Mouse (Mus musculus): Measurements from ENCODE around the gene Adgrf1. TPM values are rescaled to one million over a fixed set of nuclear protein-coding genes. Genes with fewer than 3 reads are reported as not detected.
"Not testable (repeated sequence)": the region's sequence is repeated elsewhere in the genome, so short reads cannot be mapped to it uniquely, and the experiment has no call there.

The Adgrf1 gene
- polyA plus RNA-seq, 1 experiment from 2014 or later: not detected

DNA sequence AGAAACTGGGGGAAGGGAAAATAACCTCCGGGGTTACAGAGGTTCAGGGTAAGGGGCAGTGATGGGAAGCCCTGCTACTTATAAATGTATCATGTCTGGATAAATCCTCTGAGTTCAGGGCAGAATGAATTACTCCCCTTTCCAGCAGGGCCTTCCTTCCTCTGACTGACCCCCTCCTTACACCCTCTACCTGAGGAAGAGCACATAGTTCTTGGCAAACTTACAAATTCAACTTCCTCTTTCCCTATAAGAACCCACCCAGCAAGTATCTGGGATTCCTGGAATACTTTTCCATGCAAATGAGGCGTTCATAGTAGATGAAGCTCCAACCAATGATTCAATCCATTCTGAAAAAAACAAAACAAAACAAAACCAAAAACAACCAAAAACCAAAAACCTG is 67.5 kb downstream of the Adgrf1 start:
- no peaks in the 10 kb centered on the region for H3K27me3 ChIP-seq (ENCODE audit: control insufficient read depth, insufficient read depth, low read length)
- no peak overlapping the region for H3K4me2 ChIP-seq (ENCODE audit: low read depth, low read length)
- no peak overlapping the region for H3K27ac ChIP-seq (ENCODE audit: low read length)
- no peaks in the 10 kb centered on the region for H3K36me3 ChIP-seq (ENCODE audit: control insufficient read depth, insufficient read depth)
- no peak overlapping the region for H3K9ac ChIP-seq (ENCODE audit: low read length)
- H3K4me3 ChIP-seq (ENCODE audit: low read length): no peak overlapping the region
- H3K4me1 ChIP-seq (ENCODE audit: control insufficient read depth, insufficient read depth, low read length): no peaks in the 10 kb centered on the region; the same call in 1 of the 2 replicates
- no peaks in the 10 kb centered on the region for H3K9me3 ChIP-seq (replicated peaks; ENCODE audit: control insufficient read depth, low read length)
- no peak for ATAC-seq (replicated peaks; ENCODE audit: extremely low read depth, insufficient read depth, low FRiP score)
- WGBS: 57% methylated on average over 2 of the region's 2 CpGs

- Histone ChIP-seq H3K27ac (ENCODE audit: low read length) (no peak overlapping the region), H3K36me3 (ENCODE audit: control insufficient read depth, insufficient read depth) (no peaks in the 10 kb centered on the region), H3K27me3 (ENCODE audit: control insufficient read depth, insufficient read depth, low read length) (no peaks in the 10 kb centered on the region), H3K9ac (ENCODE audit: low read length) (no peak overlapping the region), H3K9me3 (replicated peaks; ENCODE audit: control insufficient read depth, low read length) (no peaks in the 10 kb centered on the region), H3K4me2 (ENCODE audit: low read depth, low read length) (no peak overlapping the region), H3K4me1 (ENCODE audit: control insufficient read depth, insufficient read depth, low read length) (no peaks in the 10 kb centered on the region), H3K4me3 (ENCODE audit: low read length) (no peak overlapping the region)
- 75% methylated on average over 3 of the region's 3 CpGs for WGBS
- no peak for ATAC-seq (replicated peaks; ENCODE audit: extremely low read depth, insufficient read depth, low FRiP score)
These were observed 68.2 kb downstream of the Adgrf1 start for GRCm38 (mm10) chr17:43338279-43338678.

DNA sequence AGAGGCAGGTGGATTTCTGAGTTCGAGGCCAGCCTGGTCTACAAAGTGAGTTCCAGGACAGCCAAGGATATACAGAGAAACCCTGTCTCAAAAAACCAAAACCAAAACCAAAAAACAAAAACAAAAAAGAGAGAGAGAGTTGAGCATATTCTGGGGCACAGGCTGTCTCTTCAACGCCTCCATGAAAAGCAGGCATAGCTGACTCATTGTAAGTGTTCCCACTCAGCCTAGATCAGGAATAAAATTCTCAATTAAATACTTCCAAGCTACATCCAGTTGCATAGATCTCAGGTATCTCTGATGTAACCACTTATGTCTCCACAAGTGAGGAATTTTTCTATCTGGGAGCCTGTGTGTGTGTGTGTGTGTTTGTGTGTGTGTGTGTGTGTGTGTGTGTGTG is 76.4 kb downstream of the Adgrf1 start:
- H3K4me2 ChIP-seq (ENCODE audit: low read depth, low read length); H3K36me3 ChIP-seq (ENCODE audit: control insufficient read depth, insufficient read depth); H3K4me3 ChIP-seq (ENCODE audit: low read length); H3K9me3 ChIP-seq (replicated peaks; ENCODE audit: control insufficient read depth, low read length); H3K9ac ChIP-seq (ENCODE audit: low read length); H3K27me3 ChIP-seq (ENCODE audit: control insufficient read depth, insufficient read depth, low read length); H3K27ac ChIP-seq (ENCODE audit: low read length); H3K4me1 ChIP-seq (ENCODE audit: control insufficient read depth, insufficient read depth, low read length); ATAC-seq (replicated peaks; ENCODE audit: extremely low read depth, insufficient read depth, low FRiP score): not testable (repeated sequence)
- 89% methylated on average over 2 of the region's 2 CpGs for WGBS

DNA sequence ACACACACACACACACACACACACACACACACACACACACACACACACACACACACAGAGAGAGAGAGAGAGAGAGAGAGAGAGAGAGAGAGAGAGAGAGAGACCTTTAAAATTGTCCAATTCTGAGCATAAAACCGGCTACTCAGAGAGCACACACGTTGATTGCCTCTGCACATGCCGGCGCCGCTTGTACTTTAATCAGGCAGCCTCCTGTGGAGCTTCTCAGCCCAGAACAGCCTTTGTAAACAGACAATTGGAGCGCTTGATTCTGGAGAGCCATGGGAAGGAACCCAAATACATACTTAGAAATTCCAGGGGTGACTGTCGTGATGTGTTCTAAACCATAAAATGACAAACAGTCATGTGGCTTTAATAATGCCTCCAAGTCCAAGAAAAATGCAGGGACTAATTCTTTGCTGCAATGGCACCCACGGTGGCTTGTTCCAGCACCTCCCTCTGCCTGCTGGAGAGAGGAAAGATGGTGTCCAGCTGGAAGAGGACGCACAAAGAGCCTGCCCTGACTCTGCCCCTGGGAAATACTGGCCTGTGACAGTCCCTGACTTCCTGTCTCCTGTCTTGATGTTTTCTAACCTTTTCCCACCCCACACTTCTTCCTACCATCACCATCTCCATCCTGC is 87.9 kb downstream of the Adgrf1 start:
- 0 out of 2 replicates have a peak overlapping the region, but pooled peaks have one; percentile 35 for H3K27ac ChIP-seq (ENCODE audit: low read length)
- no peak overlapping the region; the same call in 1 of the 2 replicates for H3K4me2 ChIP-seq (ENCODE audit: low read depth, low read length)
- no peak overlapping the region for H3K4me3 ChIP-seq (ENCODE audit: low read length)
- peaks cover 26% of the 10 kb centered on the region for H3K4me1 ChIP-seq (ENCODE audit: control insufficient read depth, insufficient read depth, low read length)
- peaks cover 1% of the 10 kb centered on the region for H3K27me3 ChIP-seq (ENCODE audit: control insufficient read depth, insufficient read depth, low read length)
- no peak for ATAC-seq (replicated peaks; ENCODE audit: extremely low read depth, insufficient read depth, low FRiP score)
- H3K9me3 ChIP-seq (replicated peaks; ENCODE audit: control insufficient read depth, low read length): no peaks in the 10 kb centered on the region
- H3K9ac ChIP-seq (ENCODE audit: low read length): no peak overlapping the region
- WGBS: 31% methylated on average over 9 of the region's 9 CpGs
- H3K36me3 ChIP-seq (ENCODE audit: control insufficient read depth, insufficient read depth): no peaks in the 10 kb centered on the region

DNA sequence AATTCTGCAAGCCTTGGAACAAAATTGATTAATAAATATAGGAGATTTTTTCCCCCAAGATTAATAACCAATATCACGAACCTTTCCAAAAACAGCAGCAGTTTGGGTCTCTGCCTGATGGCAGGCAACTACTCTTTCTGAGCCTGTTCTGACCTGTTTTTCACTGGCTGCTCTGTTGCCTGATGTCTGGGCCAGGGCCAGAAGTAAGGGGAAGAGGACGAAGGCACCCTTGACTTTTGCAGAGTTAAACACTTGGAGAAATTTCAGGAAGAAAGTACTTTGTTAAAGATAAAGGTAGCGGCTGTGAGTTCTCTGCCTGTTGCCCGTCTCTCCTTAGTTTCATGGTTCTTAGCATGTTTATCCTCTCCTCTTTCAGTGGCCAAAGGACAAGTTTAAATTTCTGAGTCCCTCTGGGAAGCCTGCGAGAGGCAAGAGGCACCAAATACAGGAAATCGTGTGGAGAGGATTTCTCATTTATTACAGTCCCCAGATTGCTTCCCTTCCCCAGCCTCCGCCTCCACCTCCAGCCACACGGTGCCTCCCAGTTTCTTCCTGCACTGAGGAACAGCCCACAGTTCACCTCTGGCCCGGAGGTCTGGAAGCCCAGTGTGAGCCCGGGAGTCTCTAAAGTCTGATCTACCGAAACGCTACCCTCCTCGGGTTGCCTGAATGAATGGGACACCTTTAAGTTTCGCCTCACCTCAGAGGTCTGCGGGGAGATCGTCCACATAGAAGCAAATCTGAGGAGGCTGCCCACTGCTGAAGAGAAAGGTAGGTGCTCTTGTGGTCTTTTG is 89.9 kb downstream of the Adgrf1 start, which contains the start of gene Adgrf5:
TSS of gene Adgrf5 (plus strand) at position 626 of the 794 bp plus-strand sequence.
- Histone ChIP-seq H3K4me1 (ENCODE audit: control insufficient read depth, insufficient read depth, low read length) (peaks cover 28% of the 10 kb centered on the region), H3K36me3 (ENCODE audit: control insufficient read depth, insufficient read depth) (no peaks in the 10 kb centered on the region), H3K9ac (ENCODE audit: low read length) (peak within 1 kb of the TSS; percentile 54), H3K4me3 (ENCODE audit: low read length) (peak within 1 kb of the TSS; percentile 52), H3K4me2 (ENCODE audit: low read depth, low read length) (peak within 1 kb of the TSS; percentile 54), H3K9me3 (replicated peaks; ENCODE audit: control insufficient read depth, low read length) (no peaks in the 10 kb centered on the region), H3K27me3 (ENCODE audit: control insufficient read depth, insufficient read depth, low read length) (no peaks in the 10 kb centered on the region; the same call in none of the 2 replicates), H3K27ac (ENCODE audit: low read length) (peak within 1 kb of the TSS; percentile 79)
- WGBS: 29% methylated on average over 16 of the region's 16 CpGs
- ATAC-seq (replicated peaks; ENCODE audit: extremely low read depth, insufficient read depth, low FRiP score): peak; percentile 66

DNA sequence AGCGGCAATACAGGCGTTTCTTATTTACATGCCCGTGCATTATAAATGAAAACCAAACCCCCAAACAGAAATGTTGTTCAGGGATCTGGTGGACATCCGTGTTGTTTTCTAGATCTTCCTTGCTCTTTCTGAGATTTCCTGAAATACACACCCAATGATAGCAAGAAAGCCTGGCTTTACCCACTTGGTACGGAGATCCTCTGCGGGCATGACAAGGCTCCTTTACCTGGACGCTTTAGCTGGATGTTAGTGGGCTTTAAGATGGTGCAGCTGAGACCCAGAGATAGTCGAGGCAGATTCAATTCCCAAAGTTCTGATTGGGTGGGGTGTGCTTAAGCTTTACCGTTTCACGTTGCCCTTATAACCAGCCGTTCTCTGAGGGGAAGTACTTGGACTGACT is 90.9 kb downstream of the Adgrf1 start:
- ATAC-seq (replicated peaks; ENCODE audit: extremely low read depth, insufficient read depth, low FRiP score): no peak
- Histone ChIP-seq H3K9ac (ENCODE audit: low read length) (peak overlapping the region; percentile 39), H3K4me2 (ENCODE audit: low read depth, low read length) (peak overlapping the region; percentile 54), H3K27me3 (ENCODE audit: control insufficient read depth, insufficient read depth, low read length) (no peaks in the 10 kb centered on the region; the same call in none of the 2 replicates), H3K36me3 (ENCODE audit: control insufficient read depth, insufficient read depth) (no peaks in the 10 kb centered on the region), H3K27ac (ENCODE audit: low read length) (peak overlapping the region; percentile 79), H3K9me3 (replicated peaks; ENCODE audit: control insufficient read depth, low read length) (no peaks in the 10 kb centered on the region), H3K4me1 (ENCODE audit: control insufficient read depth, insufficient read depth, low read length) (peaks cover 35% of the 10 kb centered on the region), H3K4me3 (ENCODE audit: low read length) (peak overlapping the region; percentile 52)
- 70% methylated on average over 11 of the region's 11 CpGs for WGBS

DNA sequence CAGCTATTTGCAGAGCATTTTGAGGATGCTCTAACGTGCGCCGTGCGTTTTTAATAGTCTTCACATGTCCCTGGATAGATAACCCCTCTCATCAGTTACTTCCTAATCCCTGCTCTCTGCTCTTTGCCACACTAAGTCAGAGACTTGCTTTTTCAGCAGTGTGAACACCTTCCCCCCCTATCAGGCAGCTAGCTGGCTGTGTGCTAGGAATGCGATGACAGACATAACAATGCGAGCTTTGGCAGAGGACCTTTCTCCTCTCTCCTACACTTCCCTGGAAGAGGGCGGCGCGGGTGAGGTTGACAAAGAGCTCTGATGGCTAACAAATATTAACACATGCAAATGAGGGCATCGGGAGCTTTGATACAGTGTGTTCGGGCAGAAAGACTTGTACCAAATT is 92.2 kb downstream of the Adgrf1 start:
- Histone ChIP-seq H3K4me2 (ENCODE audit: low read depth, low read length) (peak overlapping the region; percentile 39), H3K4me1 (ENCODE audit: control insufficient read depth, insufficient read depth, low read length) (peaks cover 36% of the 10 kb centered on the region), H3K9ac (ENCODE audit: low read length) (no peak overlapping the region), H3K27me3 (ENCODE audit: control insufficient read depth, insufficient read depth, low read length) (no peaks in the 10 kb centered on the region; the same call in none of the 2 replicates), H3K4me3 (ENCODE audit: low read length) (peak overlapping the region; percentile 18), H3K36me3 (ENCODE audit: control insufficient read depth, insufficient read depth) (no peaks in the 10 kb centered on the region), H3K27ac (ENCODE audit: low read length) (peak overlapping the region; percentile 48), H3K9me3 (replicated peaks; ENCODE audit: control insufficient read depth, low read length) (no peaks in the 10 kb centered on the region)
- 14% methylated on average over 11 of the region's 11 CpGs for WGBS
- ATAC-seq (replicated peaks; ENCODE audit: extremely low read depth, insufficient read depth, low FRiP score): peak; percentile 79

- Histone ChIP-seq H3K9me3 (replicated peaks; ENCODE audit: control insufficient read depth, low read length) (no peaks in the 10 kb centered on the region), H3K4me1 (ENCODE audit: control insufficient read depth, insufficient read depth, low read length) (peaks cover 36% of the 10 kb centered on the region)
- WGBS: 53% methylated on average over 6 of the region's 6 CpGs
These were observed 92.8 kb downstream of the Adgrf1 start for GRCm38 (mm10) chr17:43362881-43363280.

GRCm38 (mm10) chr17:43363921-43364320 is 93.8 kb downstream of the Adgrf1 start:
- Histone ChIP-seq H3K4me1 (ENCODE audit: control insufficient read depth, insufficient read depth, low read length) (peaks cover 32% of the 10 kb centered on the region), H3K4me3 (ENCODE audit: low read length) (no peak overlapping the region), H3K9ac (ENCODE audit: low read length) (no peak overlapping the region), H3K27ac (ENCODE audit: low read length) (no peak overlapping the region), H3K27me3 (ENCODE audit: control insufficient read depth, insufficient read depth, low read length) (no peaks in the 10 kb centered on the region; the same call in 1 of the 2 replicates), H3K4me2 (ENCODE audit: low read depth, low read length) (no peak overlapping the region), H3K9me3 (replicated peaks; ENCODE audit: control insufficient read depth, low read length) (no peaks in the 10 kb centered on the region), H3K36me3 (ENCODE audit: control insufficient read depth, insufficient read depth) (no peaks in the 10 kb centered on the region)
- no peak for ATAC-seq (replicated peaks; ENCODE audit: extremely low read depth, insufficient read depth, low FRiP score)
- WGBS: 54% methylated on average over 6 of the region's 6 CpGs

More at GRCm38 (mm10) chr17:43362881-43363280, 92.8 kb downstream of the Adgrf1 start:
- 0 out of 2 replicates have a peak overlapping the region, but pooled peaks have one; percentile 9 for H3K27ac ChIP-seq (ENCODE audit: low read length)
- no peaks in the 10 kb centered on the region; the same call in none of the 2 replicates for H3K27me3 ChIP-seq (ENCODE audit: control insufficient read depth, insufficient read depth, low read length)
- peak overlapping the region; percentile 18 for H3K4me3 ChIP-seq (ENCODE audit: low read length)
- peak overlapping the region; percentile 39 for H3K4me2 ChIP-seq (ENCODE audit: low read depth, low read length)
- H3K36me3 ChIP-seq (ENCODE audit: control insufficient read depth, insufficient read depth): no peaks in the 10 kb centered on the region
- no peak for ATAC-seq (replicated peaks; ENCODE audit: extremely low read depth, insufficient read depth, low FRiP score)
- no peak overlapping the region for H3K9ac ChIP-seq (ENCODE audit: low read length)
